8 mouse cellular contexts compared by ENCODE assay signal in genomic region chr14:11883142-11883921, GRCm38 (mm10).
DNase-seq lines count a peak whose midpoint lies in the region; ATAC-seq and TF ChIP-seq lines count a peak whose summit lies in the region.

No protein-coding gene starts in this region.

- intact Hi-C loops in left cerebral cortex, postnatal 4 days (cut with DNase I): no loop called here

- no peaks in the 10 kb centered on the region for H3K27me3 ChIP-seq in embryonic facial prominence, embryonic 15.5 days
- H3K27me3 ChIP-seq in heart, embryonic 13.5 days (replicated peaks): no peaks in the 10 kb centered on the region
- H3K27me3 ChIP-seq in stomach, postnatal 0 days (ENCODE audit: control insufficient read depth, insufficient read depth, low read length): no peaks in the 10 kb centered on the region

- no peaks in the 10 kb centered on the region for H3K36me3 ChIP-seq in embryonic facial prominence, embryonic 15.5 days
- no peaks in the 10 kb centered on the region for H3K36me3 ChIP-seq in heart, embryonic 13.5 days
- no peaks in the 10 kb centered on the region for H3K36me3 ChIP-seq in stomach, postnatal 0 days (ENCODE audit: control insufficient read depth, insufficient read depth, low read length)

- TF ChIP-seq CTCF in stomach, postnatal 0 days (IDR thresholded peaks at IDR 0.05; ENCODE audit: low read depth): no peak

- H3K27ac ChIP-seq in embryonic facial prominence, embryonic 15.5 days (replicated peaks): peak overlapping the region; percentile 58
- peak overlapping the region; percentile 91 for H3K27ac ChIP-seq in heart, embryonic 13.5 days (replicated peaks)
- H3K27ac ChIP-seq in stomach, postnatal 0 days (replicated peaks): no peak overlapping the region

- 16% methylated on average over 10 of the region's 10 CpGs for WGBS in embryonic facial prominence, embryonic 15.5 days
- 15% methylated on average over 10 of the region's 10 CpGs for WGBS in heart, embryonic 13.5 days
- 31% methylated on average over 10 of the region's 10 CpGs for WGBS in stomach, postnatal 0 days

- H3K4me2 ChIP-seq in embryonic facial prominence, embryonic 15.5 days (replicated peaks): peak overlapping the region; percentile 29
- H3K4me2 ChIP-seq in heart, embryonic 13.5 days: peak overlapping the region; percentile 55
- peak overlapping the region; percentile 0; the same call in 1 of the 2 replicates for H3K4me2 ChIP-seq in stomach, postnatal 0 days (replicated peaks; ENCODE audit: low read depth)

- H3K4me3 ChIP-seq in embryonic facial prominence, embryonic 15.5 days (replicated peaks): no peak overlapping the region
- H3K4me3 ChIP-seq in heart, embryonic 13.5 days: no peak overlapping the region
- no peak overlapping the region for H3K4me3 ChIP-seq in stomach, postnatal 0 days (ENCODE audit: low read depth, low read length)

- ATAC-seq in embryonic facial prominence, embryonic 15.5 days (ENCODE audit: insufficient number of reproducible peaks, low FRiP score, low TSS enrichment, low read depth): peak; percentile 83
- ATAC-seq in heart, embryonic 13.5 days (ENCODE audit: extremely low read depth, insufficient number of reproducible peaks, low FRiP score, low TSS enrichment): no peak
- ATAC-seq in stomach, postnatal 0 days (ENCODE audit: low FRiP score, low TSS enrichment): no peak

- peak; percentile 45 for DNase-seq in left cerebral cortex, postnatal 4 days
- DNase-seq in left cerebral cortex, adult 8-10 months (ENCODE audit: low spot score in 2 of 2): no peak
- DNase-seq in kidney, postnatal 14 days: peak; percentile 47
- no peak for DNase-seq in stomach, postnatal 0 days (ENCODE audit: low spot score)
- DNase-seq in thymus, postnatal 0 days (ENCODE audit: low spot score): no peak
- DNase-seq in testis, postnatal 10 days (ENCODE audit: low spot score): no peak

- no peak for TF ChIP-seq EP300 in stomach, postnatal 0 days (optimal IDR thresholded peaks at IDR 0.05)

- peaks cover 28% of the 10 kb centered on the region for H3K4me1 ChIP-seq in embryonic facial prominence, embryonic 15.5 days
- peaks cover 63% of the 10 kb centered on the region for H3K4me1 ChIP-seq in heart, embryonic 13.5 days
- H3K4me1 ChIP-seq in stomach, postnatal 0 days (replicated peaks; ENCODE audit: control insufficient read depth, insufficient read depth): no peaks in the 10 kb centered on the region

- no peak overlapping the region for H3K9ac ChIP-seq in embryonic facial prominence, embryonic 15.5 days
- peak overlapping the region; percentile 64 for H3K9ac ChIP-seq in heart, embryonic 13.5 days
- H3K9ac ChIP-seq in stomach, postnatal 0 days (ENCODE audit: low read length): no peak overlapping the region

- no peaks in the 10 kb centered on the region for H3K9me3 ChIP-seq in embryonic facial prominence, embryonic 15.5 days (replicated peaks)
- no peaks in the 10 kb centered on the region for H3K9me3 ChIP-seq in heart, embryonic 13.5 days
- no peaks in the 10 kb centered on the region for H3K9me3 ChIP-seq in stomach, postnatal 0 days (ENCODE audit: control insufficient read depth, low read length)

Comparison
In these comparisons a context has a peak if more than half of its experiments do, and no peak if none do; other contexts are left out.
1. DNase-seq: peak in left cerebral cortex, postnatal 4 days (single experiment) and kidney, postnatal 14 days (single experiment); none in left cerebral cortex, adult 8-10 months (0 of 2), stomach, postnatal 0 days (single experiment), thymus, postnatal 0 days (single experiment) and testis, postnatal 10 days (single experiment).
2. H3K4me2 ChIP-seq: peak in every context shown above with its lines; median percentile 55 in heart, embryonic 13.5 days; 29 in embryonic facial prominence, embryonic 15.5 days; 0 in stomach, postnatal 0 days.